Mouse (Mus musculus) C3H10T1/2 (cell line): ENCODE data around the gene Vps9d1. TPM values are rescaled to one million over a fixed set of nuclear protein-coding genes. Genes with fewer than 3 reads are reported as not detected.

Source experiments
- polyA plus RNA-seq, 2 experiments: library from polyadenylated mRNA; unstranded; fragments of >200 nt; fragmentation: generic; extraction: Trizol; gene quantifications; one replicate each; pipeline ENCODE4 v1.2.1; 2012; ENCODE audit warnings: missing spikeins in 2 of 2

Vps9d1 gene
- polyA plus RNA-seq: 10 to 100 TPM in 1 of 2 experiments, 1 to 10 TPM in 1; 4.7 to 17.9 TPM

DNA sequence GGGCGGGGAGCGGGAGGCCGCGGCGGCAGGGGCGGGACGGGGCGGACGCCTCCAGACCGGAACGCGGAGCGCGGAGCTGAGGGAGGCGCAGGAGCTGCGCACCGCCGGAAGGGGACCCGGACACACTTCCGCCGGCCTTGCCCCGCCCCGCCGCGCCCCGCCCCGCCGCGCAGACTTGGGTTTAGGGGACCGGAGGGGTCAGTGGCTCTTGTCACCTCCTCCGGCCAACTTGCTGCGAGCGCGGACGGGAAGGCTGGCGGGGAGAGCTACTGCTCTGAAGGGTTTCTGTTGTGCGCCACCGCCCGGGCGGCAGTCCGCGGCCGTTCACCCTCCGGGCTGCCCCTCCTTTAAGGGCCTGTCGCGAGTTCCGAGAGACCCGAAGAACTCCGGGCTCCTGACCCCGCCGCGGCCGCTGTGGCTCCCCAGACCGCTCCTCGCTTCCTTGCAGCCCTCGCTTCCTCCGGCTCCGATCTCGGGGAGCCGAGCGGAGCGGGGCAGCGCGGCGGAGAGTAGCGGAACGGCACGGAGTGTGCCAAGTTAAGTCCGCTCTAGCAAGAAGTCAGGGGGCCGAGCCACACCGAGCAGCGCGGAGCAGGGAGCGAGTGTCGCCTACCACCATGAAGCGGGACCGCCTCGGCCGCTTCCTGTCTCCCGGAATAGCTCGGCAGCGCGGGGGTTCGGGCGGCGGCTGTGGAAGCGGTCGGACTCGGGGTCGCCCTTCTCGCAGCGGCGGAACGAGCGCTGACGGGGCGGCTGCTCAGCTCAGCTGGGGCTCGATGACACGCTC lies at the start of gene Vps9d1, which contains the start of gene Zfp276:
Vps9d1 (minus strand) TSS at position 250 of the 787 bp plus-strand sequence.
Zfp276 (plus strand) TSS at position 97 of the 787 bp plus-strand sequence.

GRCm38 (mm10) chr8:123235520-123236497 lies 18.3 kb downstream of the Vps9d1 start, which contains the start of gene Spata2l:
Spata2l (minus strand) TSS chr8:123236233.

DNA sequence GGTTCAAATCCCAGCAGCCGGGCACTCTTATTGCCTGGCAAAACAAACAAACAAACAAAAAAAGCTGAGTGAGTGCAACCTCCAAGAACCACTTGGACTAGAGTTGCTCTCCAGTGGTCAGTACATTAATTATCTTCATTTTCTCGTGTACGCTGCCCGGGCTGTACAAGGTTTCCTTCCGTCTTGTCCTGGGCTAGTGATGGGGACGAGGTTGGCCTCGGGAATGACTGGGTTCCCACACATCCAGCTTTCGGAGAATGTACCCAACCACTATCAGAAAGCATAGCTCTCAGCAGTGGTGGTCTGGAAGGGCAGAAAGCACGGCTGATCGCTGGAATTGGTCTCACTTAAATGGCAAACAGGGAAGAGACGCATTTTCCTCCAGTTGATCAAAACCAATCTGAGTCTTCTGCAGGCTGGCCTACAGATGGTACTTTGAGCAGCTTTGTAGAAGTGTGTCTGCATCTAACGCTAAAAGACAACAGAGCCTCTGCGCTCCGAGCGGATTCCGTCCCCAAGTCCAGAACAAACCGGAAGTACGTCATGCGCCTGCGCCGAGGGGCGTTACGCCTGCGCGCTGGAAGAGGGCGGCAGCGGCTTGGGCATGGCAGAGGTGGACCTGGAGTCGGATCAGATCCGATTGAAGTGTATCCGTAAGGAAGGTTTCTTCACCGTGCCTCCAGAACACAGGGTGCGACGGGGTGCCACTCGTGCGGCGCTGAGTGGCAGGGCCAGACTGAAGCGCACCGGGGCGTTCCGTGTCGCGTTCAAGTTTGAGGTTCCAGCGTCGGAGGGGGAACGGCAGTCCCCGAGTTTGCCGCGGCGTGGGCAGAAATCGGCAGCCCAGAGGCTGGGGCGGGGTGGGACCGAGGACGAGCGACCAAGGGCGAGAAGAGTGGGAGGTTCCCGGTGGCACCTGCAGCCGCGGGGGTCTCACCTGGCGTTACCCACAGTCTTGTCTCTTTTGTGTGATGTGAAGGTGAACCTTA lies 29.6 kb downstream of the Vps9d1 start, which contains the start of gene Cdk10:
Cdk10 (plus strand) TSS at position 565 of the 989 bp plus-strand sequence.

GRCm38 (mm10) chr8:123212321-123213117 lies 41.6 kb downstream of the Vps9d1 start, which contains the start of the genes Chmp1a and Spata33:
Chmp1a (minus strand) TSS chr8:123212763.
Spata33 (plus strand) TSS chr8:123212832.

Other genes with a start within 250 kb of the Vps9d1 start
- gene Ankrd11, start 212.1 kb downstream of the Vps9d1 start, polyA plus RNA-seq: 10 to 100 TPM in 1 of 2 experiments, 1 to 10 TPM in 1; 6.0 to 33.9 TPM
- gene Spg7, start 191.4 kb downstream of the Vps9d1 start, polyA plus RNA-seq: 10 to 100 TPM; 28.8 to 58.1 TPM
- 1,000 to 10,000 TPM; 3,327 to 4,550 TPM for gene Rpl13, start 152.0 kb downstream of the Vps9d1 start, polyA plus RNA-seq
- gene Cpne7, start 137.0 kb downstream of the Vps9d1 start, polyA plus RNA-seq: under 1 TPM in 1 of 2 experiments, not detected in 1; 0.01 TPM
- gene Sult5a1, start 96.0 kb downstream of the Vps9d1 start, polyA plus RNA-seq: under 1 TPM; 0.06 to 0.35 TPM
- gene Dpep1, start 68.1 kb downstream of the Vps9d1 start, polyA plus RNA-seq: under 1 TPM; 0.11 to 0.68 TPM
- 10 to 100 TPM; 76.4 to 98.0 TPM for gene Chmp1a, start 41.6 kb downstream of the Vps9d1 start, polyA plus RNA-seq
- gene Spata33, start 41.5 kb downstream of the Vps9d1 start, polyA plus RNA-seq: 1 to 10 TPM in 1 of 2 experiments, under 1 TPM in 1; 0.55 to 8.9 TPM
- gene Cdk10, start 29.5 kb downstream of the Vps9d1 start, polyA plus RNA-seq: 10 to 100 TPM; 27.0 to 43.1 TPM
- gene Spata2l, start 18.1 kb downstream of the Vps9d1 start, polyA plus RNA-seq: 1 to 10 TPM; 1.1 to 4.4 TPM
- gene Zfp276, start 153 bp downstream of the Vps9d1 start, polyA plus RNA-seq: 10 to 100 TPM in 1 of 2 experiments, 1 to 10 TPM in 1; 2.3 to 15.3 TPM
- gene Fanca, start 64.2 kb upstream of the Vps9d1 start, polyA plus RNA-seq: 10 to 100 TPM; 12.4 to 13.9 TPM
- 1 to 10 TPM; 3.2 to 7.7 TPM for gene Spire2, start 78.4 kb upstream of the Vps9d1 start, polyA plus RNA-seq
- 100 to 1,000 TPM; 119 to 155 TPM for gene Tcf25, start 119.4 kb upstream of the Vps9d1 start, polyA plus RNA-seq
- under 1 TPM; 0.01 to 0.02 TPM for gene Mc1r, start 152.8 kb upstream of the Vps9d1 start, polyA plus RNA-seq
- gene Tubb3, start 157.1 kb upstream of the Vps9d1 start, polyA plus RNA-seq: 1 to 10 TPM; 3.2 to 9.8 TPM
- gene Def8, start 169.2 kb upstream of the Vps9d1 start, polyA plus RNA-seq: 10 to 100 TPM; 18.9 to 32.1 TPM
- gene Afg3l1, start 223.6 kb upstream of the Vps9d1 start, polyA plus RNA-seq: 10 to 100 TPM; 22.1 to 24.6 TPM